Mouse (Mus musculus) kidney, adult 8-10 months (tissue): Measurements from ENCODE around the gene Pdk1.

Experiments used
- DNase-seq, 2 experiments: peaks; one replicate each; pipeline ENCODE4 v3.0.0; 2022

Gene Pdk1

DNA sequence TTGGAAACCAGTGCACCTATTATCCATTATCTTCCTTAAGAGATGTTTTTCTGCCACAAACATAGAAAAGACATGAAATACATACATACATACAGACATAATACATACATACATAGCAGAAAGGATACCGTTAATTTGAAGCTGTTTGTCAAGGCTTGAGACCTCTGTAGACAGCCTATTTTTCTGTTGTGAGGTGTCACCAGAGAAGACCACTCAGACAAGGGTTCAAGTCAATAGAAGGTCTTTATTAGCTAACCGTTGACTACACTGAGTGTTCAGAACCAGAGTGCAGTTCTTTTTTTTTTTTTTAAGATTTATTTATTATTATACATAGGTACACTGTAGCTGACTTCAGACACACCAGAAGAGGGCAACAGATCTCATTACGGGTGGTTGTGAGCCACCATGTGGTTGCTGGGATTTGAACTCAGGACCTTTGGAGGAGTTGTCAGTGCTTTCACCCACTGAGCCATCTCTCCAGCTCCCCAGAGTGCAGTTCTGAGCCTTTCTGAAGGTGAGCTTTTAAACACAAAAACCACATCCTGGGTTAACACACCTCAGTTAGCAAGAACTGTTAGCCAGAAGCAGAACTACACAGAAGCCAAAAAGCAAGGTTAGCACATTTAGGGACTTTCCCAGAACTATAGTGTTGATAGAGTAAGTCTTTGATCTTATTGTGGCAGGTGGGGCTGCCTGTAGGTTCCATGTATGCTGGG is 68.1 kb downstream of the Pdk1 start:
- no peak for DNase-seq

DNA sequence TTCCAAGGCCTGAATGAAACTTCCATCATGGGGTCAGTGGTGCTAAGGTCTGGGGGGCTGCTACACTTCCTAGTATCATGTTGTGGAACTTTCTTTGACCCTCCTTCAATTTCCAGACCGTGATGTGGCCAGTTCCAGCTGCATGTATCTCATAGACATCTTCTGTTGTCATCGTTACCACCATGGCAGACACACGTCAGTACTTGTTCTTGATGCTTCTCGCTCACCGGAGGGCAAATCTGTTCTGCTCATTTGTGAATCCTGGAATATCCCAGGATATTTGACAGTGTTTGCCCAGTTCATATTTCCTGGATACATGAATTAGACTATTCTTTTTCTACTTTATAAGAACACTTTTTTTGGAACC is 68.7 kb downstream of the Pdk1 start:
- DNase-seq, result no peak

DNA sequence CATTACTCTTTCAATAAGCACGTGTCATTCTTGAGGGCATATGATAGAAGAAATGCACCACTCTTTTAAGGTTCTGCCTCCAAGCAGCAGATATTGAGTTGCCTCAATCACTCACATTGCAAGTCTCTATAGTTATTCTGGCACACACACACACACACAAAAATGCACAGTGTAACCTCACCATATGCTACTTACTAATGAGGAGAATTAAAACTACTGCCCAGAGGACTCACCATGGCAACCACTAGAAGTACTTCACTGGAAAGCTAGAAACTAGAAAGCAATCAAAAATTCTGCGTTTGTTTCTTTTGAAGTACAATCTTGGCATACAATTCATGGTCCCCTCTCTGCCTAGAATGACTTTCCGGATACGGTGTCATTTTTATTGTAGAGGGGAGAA is 78.2 kb downstream of the Pdk1 start:
- no peak for DNase-seq
